Mouse (Mus musculus) forebrain, embryonic 11.5 days (tissue): Measurements from ENCODE around the gene Stk24. TPM values are rescaled to one million over a fixed set of nuclear protein-coding genes. Genes with fewer than 3 reads are reported as not detected.

Experiments used
- ATAC-seq: fragments of 200-750 bp; cut with Nextera tagmentation; replicated peaks from 2 replicates; pipeline ENCODE4 v1.8.0; 2017; ENCODE audit warnings: moderate TSS enrichment; ENCODE audit not compliant: low FRiP score
- DNase-seq: peaks from one replicate; pipeline ENCODE4 v3.0.0-alpha.2; 2017; ENCODE audit warnings: low spot score
- H3K27ac ChIP-seq: fragments of 300-500 bp; sonication (generic); 2 replicates; pipeline ENCODE4 v1.5.1; 2014; ENCODE audit warnings: low read depth, low read length
- H3K27me3 ChIP-seq: fragments of 300-500 bp; sonication (generic); 2 replicates; pipeline ENCODE4 v1.6.1; 2014; ENCODE audit warnings: mild to moderate bottlenecking, low read length, mixed read lengths; ENCODE audit not compliant: control insufficient read depth, insufficient read depth
- H3K36me3 ChIP-seq: fragments of 300-500 bp; sonication (generic); 2 replicates; pipeline ENCODE4 v1.6.1; 2014; ENCODE audit warnings: mild to moderate bottlenecking, low read length, moderate library complexity, mixed read lengths; ENCODE audit not compliant: control insufficient read depth, insufficient read depth
- H3K4me1 ChIP-seq: fragments of 300-500 bp; sonication (generic); replicated peaks from 2 replicates; pipeline ENCODE4 v1.6.1; 2014; ENCODE audit warnings: low read length, mixed read lengths; ENCODE audit not compliant: control insufficient read depth, insufficient read depth
- H3K4me2 ChIP-seq: fragments of 300-500 bp; sonication (generic); 2 replicates; pipeline ENCODE4 v1.6.1; 2014; ENCODE audit warnings: low read depth, mild to moderate bottlenecking, low read length, moderate library complexity, mixed read lengths; ENCODE audit not compliant: severe bottlenecking
- H3K4me3 ChIP-seq: fragments of 300-500 bp; sonication (generic); 2 replicates; pipeline ENCODE4 v1.5.1; 2014; ENCODE audit warnings: low read depth, low read length
- H3K9ac ChIP-seq: fragments of 300-500 bp; sonication (generic); 2 replicates; pipeline ENCODE4 v1.6.1; 2014; ENCODE audit warnings: low read length
- H3K9me3 ChIP-seq: fragments of 300-500 bp; sonication (generic); 2 replicates; pipeline ENCODE4 v1.6.1; 2016; ENCODE audit warnings: low read length, mixed read lengths; ENCODE audit not compliant: control insufficient read depth
- WGBS: fragments of 180-500 bp; shearing (Covaris S2); extraction: QIAGEN DNeasy Blood & Tissue Kit; methylation state at CpG from one replicate; pipeline ENCODE4 v1.1.7; 2014; 5-methylcytosine and 5-hydroxymethylcytosine counted together
- polyA plus RNA-seq: library from polyadenylated mRNA; unstranded; fragments of >200 nt; fragmentation: Nextera tagmentation; extraction: Ambion mirVana; gene quantifications from 2 replicates; pipeline ENCODE4 v1.2.1, GENCODE M21; 2014

Gene Stk24
- polyA plus RNA-seq, 1 experiment from 2014 or later = 51.1 TPM

DNA sequence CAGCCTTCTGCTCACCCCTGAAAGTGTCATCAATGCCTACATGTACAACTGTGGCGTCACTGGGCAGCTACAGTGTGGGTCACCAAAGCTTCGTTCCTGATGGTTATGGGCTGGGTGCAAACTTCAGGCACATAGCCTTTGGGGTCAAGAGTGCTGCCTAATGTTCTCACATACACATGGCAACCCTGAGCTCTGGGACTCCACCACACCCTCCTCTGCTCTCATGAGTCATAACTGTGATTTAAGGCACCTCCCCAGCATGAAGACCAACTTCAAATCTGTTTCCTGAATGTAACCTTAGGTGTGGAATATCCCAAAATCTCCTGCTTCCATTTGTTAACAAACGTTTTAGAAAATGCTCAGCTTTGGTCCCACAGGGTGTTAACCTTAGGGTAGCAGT, 87.4 kb downstream of the Stk24 start:
- H3K36me3 ChIP-seq = peaks cover 2% of the 10 kb centered on the region; the same call in 1 of the 2 replicates
- H3K9ac ChIP-seq = no peak overlapping the region
- 90% methylated on average over 3 of the region's 3 CpGs for WGBS

DNA sequence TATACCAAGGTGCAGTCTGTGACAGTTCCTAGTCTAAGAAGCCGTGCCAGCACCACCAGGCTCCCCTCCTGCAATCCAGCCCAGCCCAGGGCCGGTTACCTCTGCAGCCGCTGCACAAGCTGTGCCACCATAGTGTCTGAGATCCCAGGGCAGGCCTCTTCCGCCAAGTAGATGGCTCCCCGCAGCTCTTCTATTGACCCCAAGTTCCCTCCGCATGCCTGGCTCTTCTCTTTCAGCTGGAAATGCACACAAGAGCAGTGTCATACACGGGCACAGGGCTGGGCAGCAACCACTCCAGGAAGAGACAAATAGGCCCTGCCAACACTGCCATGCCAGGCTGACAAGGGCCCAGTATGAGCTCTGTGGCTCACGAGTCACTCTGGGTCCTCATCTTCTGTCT, 87.9 kb downstream of the Stk24 start:
- no peak overlapping the region for H3K27ac ChIP-seq
- no peak overlapping the region for H3K4me3 ChIP-seq
- H3K27me3 ChIP-seq = no peaks in the 10 kb centered on the region
- WGBS = 88% methylated on average over 8 of the region's 8 CpGs
- no peak overlapping the region for H3K9ac ChIP-seq
- ATAC-seq (no peak), DNase-seq (no peak)
- H3K36me3 ChIP-seq = peaks cover 2% of the 10 kb centered on the region; the same call in 1 of the 2 replicates
- H3K9me3 ChIP-seq = no peaks in the 10 kb centered on the region
- no peaks in the 10 kb centered on the region for H3K4me1 ChIP-seq
- H3K4me2 ChIP-seq = no peak overlapping the region

More for the DNA sequence above, 87.4 kb downstream of the Stk24 start:
- Histone ChIP-seq H3K4me1 (no peaks in the 10 kb centered on the region), H3K27ac (no peak overlapping the region), H3K4me3 (no peak overlapping the region), H3K27me3 (no peaks in the 10 kb centered on the region), H3K9me3 (no peaks in the 10 kb centered on the region), H3K4me2 (no peak overlapping the region)
- ATAC-seq (no peak), DNase-seq (no peak)

DNA sequence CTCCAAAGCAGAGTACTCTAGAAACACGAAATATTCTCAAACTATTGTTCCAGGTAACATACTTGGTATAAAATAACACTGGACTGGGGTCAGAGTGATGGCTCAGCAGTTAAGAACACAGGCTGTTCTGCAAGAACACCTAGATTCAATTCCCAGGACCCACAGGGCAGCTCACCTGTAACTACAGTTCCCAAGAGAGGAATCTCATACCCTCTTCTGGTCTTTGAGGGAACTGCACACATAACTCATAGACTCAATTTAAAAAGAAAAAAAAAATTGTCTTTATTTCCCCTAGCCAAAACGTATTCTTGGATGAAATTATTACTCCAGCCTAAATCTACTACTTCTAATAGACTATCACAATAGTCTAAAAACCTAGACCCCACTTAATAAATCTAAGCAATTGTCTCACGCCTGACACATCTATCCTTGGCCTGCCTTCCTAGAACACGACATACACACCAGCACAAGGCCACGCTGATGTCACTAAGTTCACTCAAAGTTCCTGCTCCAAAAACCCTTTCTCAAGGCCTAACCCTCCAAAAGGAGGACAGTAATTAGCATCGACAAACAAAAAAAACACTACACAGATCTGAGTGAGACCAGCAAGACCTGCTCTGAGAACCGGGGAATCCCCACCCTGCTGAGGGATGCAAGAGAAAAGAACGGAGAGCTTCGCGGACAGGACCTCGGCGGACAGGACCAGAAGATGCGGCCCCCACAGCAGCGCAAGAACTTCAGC, 94.3 kb downstream of the Stk24 start:
- no peaks in the 10 kb centered on the region for H3K4me1 ChIP-seq
- no peak overlapping the region for H3K9ac ChIP-seq
- H3K27me3 ChIP-seq = no peaks in the 10 kb centered on the region

DNA sequence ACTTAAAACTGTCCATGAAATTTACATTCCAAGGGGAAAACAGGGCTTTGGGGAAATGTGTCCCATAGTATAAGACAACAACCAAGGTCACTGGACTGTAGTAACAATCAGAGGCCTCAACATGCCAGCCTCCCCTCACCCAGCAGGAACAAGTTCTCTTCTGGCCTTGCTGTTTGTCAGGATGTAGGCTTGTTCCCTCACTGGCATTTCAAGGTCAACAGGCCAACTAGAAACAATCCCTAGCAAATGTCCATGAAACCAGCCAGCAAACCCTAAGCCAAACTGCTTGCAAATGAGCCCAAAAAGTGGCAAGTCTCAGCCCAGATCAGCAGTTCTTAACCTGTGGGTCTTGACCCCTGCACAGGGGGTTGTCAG, 98.5 kb downstream of the Stk24 start:
- H3K36me3 ChIP-seq = peaks cover 2% of the 10 kb centered on the region; the same call in 1 of the 2 replicates
- no peak for ATAC-seq

More for the DNA sequence above, 94.3 kb downstream of the Stk24 start:
- 95% methylated on average over 14 of the region's 14 CpGs for WGBS
- Histone ChIP-seq H3K4me2 (no peak overlapping the region), H3K9me3 (no peaks in the 10 kb centered on the region), H3K27ac (no peak overlapping the region), H3K36me3 (peaks cover 2% of the 10 kb centered on the region; the same call in 1 of the 2 replicates), H3K4me3 (no peak overlapping the region)
- ATAC-seq (no peak), DNase-seq (no peak)

DNA sequence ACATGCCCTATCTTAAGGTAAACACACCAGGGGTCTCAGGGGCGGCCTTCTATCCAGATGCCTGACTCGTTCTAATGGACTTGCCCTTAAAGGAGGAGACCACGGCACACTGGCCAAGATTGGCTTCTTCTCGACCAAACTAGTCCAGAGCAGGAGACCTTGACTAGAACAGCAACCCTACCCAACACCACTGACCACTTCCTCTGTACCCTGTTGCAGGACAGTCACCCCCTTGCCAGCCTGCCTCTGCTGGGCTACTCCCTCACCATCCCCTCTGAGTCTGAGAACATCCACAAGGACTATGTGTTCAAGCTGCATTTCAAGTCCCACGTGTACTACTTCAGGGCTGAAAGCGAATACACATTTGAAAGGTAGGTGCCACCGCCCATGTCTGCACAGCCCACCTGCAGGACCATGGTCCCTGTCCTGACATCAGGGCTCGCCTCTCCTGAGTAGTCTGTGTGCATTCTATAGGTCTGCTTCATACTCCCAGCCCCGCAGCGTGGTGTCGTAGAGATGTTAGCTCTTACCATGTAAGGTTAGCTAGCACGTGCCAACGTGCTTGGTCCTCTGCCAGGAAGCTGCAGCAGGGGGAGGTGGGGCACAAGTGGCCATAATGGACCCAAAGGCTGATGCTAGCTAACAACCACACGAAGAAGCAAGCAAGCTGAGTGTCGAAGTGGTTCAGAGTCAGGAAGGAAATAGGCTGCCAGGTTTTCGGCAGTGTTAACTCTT, 99.0 kb downstream of the Stk24 start:
- ATAC-seq (no peak), DNase-seq (no peak)
- Histone ChIP-seq H3K4me2 (no peak overlapping the region), H3K9ac (no peak overlapping the region), H3K9me3 (no peaks in the 10 kb centered on the region), H3K27ac (no peak overlapping the region), H3K27me3 (no peaks in the 10 kb centered on the region), H3K4me1 (no peaks in the 10 kb centered on the region), H3K4me3 (no peak overlapping the region), H3K36me3 (peaks cover 2% of the 10 kb centered on the region; the same call in 1 of the 2 replicates)
- WGBS = 89% methylated on average over 16 of the region's 16 CpGs

More for the DNA sequence above, 98.5 kb downstream of the Stk24 start:
- H3K4me3 ChIP-seq = no peak overlapping the region
- no peaks in the 10 kb centered on the region for H3K4me1 ChIP-seq
- H3K27me3 ChIP-seq = no peaks in the 10 kb centered on the region
- H3K9ac ChIP-seq = no peak overlapping the region
- H3K9me3 ChIP-seq = no peaks in the 10 kb centered on the region
- no peak overlapping the region for H3K27ac ChIP-seq
- no peak for DNase-seq
- no peak overlapping the region for H3K4me2 ChIP-seq

DNA sequence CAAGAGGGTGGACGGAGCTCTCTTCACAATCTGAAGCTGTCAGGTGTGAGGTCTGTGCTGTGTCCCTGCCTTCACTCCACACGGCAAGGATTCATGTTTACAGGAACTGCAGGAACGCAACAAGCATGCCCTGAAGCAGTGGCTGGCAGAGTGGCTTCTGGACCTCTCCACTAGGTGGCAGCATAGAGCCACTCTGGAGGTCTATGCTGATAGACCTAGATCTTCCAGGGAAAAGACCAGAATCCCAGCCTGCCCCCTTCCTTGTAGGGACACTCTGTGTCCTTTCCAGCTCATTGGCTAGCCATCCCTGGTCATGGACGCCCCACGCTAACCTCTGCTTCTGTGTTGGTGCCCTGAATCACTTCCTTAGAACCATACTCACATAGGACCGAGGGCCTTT, 100.7 kb downstream of the Stk24 start:
- no peaks in the 10 kb centered on the region for H3K4me1 ChIP-seq
- H3K4me3 ChIP-seq = no peak overlapping the region
- ATAC-seq = peak; percentile 47
- no peaks in the 10 kb centered on the region for H3K27me3 ChIP-seq
- DNase-seq = peak; percentile 88
- WGBS = 36% methylated on average over 6 of the region's 6 CpGs
- peaks cover 2% of the 10 kb centered on the region; the same call in 1 of the 2 replicates for H3K36me3 ChIP-seq
- H3K9ac ChIP-seq = no peak overlapping the region
- H3K27ac ChIP-seq = no peak overlapping the region
- no peaks in the 10 kb centered on the region for H3K9me3 ChIP-seq
- H3K4me2 ChIP-seq = no peak overlapping the region

DNA sequence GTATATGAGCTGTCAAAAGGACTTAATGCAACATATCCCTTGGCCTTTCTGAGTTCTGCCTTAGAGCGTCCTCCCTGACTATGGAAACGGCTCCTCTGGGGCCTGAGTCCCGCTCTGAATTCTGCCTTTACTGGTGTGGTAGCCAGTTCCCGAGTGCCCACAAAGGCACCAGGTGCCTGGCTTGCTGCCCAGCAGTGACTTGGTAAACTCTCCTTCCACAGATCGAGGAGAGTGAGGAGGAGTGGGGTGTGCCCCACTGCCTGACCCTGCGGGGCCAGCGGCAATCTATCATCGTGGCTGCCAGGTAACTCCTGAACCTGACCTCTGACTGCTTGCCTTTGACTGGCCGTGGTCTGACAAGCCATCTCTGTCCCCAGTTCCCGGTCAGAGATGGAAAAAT, 103.8 kb downstream of the Stk24 start:
- H3K27me3 ChIP-seq = no peaks in the 10 kb centered on the region
- no peak overlapping the region for H3K4me2 ChIP-seq
- DNase-seq (no peak), ATAC-seq (no peak)
- WGBS = 95% methylated on average over 10 of the region's 10 CpGs
- no peak overlapping the region for H3K9ac ChIP-seq
- H3K9me3 ChIP-seq = no peaks in the 10 kb centered on the region
- H3K27ac ChIP-seq = no peak overlapping the region
- no peak overlapping the region for H3K4me3 ChIP-seq
- no peaks in the 10 kb centered on the region for H3K4me1 ChIP-seq
- no peaks in the 10 kb centered on the region; the same call in 1 of the 2 replicates for H3K36me3 ChIP-seq

DNA sequence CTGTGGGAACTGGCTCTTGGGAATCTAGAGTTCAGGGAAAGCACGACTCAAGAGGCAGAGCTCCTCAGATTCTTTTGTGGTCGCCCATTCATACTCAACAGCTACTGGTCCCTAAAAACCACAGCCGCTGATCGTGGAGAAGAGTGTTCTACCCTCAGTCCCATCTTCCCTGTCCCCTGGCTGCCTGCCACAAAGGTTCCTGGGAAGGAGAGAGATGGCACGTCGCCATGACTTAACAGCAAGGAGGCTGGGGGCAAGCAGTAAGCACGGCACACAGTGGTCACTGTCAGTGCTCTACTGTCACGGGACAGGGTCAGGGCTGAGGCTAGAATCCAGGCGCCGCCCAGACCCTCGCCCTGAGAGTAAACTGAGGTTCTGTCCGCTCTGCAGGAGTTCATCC, 104.8 kb downstream of the Stk24 start:
- Histone ChIP-seq H3K4me1 (no peaks in the 10 kb centered on the region), H3K9me3 (no peaks in the 10 kb centered on the region), H3K4me2 (no peak overlapping the region), H3K36me3 (no peaks in the 10 kb centered on the region; the same call in 1 of the 2 replicates), H3K27ac (no peak overlapping the region), H3K27me3 (no peaks in the 10 kb centered on the region), H3K4me3 (no peak overlapping the region), H3K9ac (no peak overlapping the region)
- DNase-seq (no peak), ATAC-seq (no peak)
- 88% methylated on average over 12 of the region's 12 CpGs for WGBS
